Mouse (Mus musculus) forebrain, embryonic 10.5 days (tissue): ENCODE measurements around the gene Gabarapl1. TPM values are rescaled to one million over a fixed set of nuclear protein-coding genes. Genes with fewer than 3 reads are reported as not detected.
"Not testable (repeated sequence)": the region's sequence is repeated elsewhere in the genome, so short reads cannot be mapped to it uniquely, and the experiment has no call there.

Source experiments
- DNase-seq: peaks from one replicate; pipeline ENCODE4 v3.0.0-alpha.2; 2017; ENCODE audit warnings: low spot score; ENCODE audit errors: extremely low spot score
- H3K27ac ChIP-seq: fragments of 300-500 bp; sonication (generic); 2 replicates; pipeline ENCODE4 v1.5.1; 2016; ENCODE audit warnings: mild to moderate bottlenecking
- H3K27me3 ChIP-seq: fragments of 300-500 bp; sonication (generic); 2 replicates; pipeline ENCODE4 v1.6.1; 2016; ENCODE audit warnings: mild to moderate bottlenecking; ENCODE audit not compliant: poor library complexity, severe bottlenecking
- H3K36me3 ChIP-seq: fragments of 300-500 bp; sonication (generic); replicated peaks from 2 replicates; pipeline ENCODE4 v1.6.1; 2016; ENCODE audit warnings: mild to moderate bottlenecking, moderate library complexity
- H3K4me1 ChIP-seq: fragments of 300-500 bp; sonication (generic); 2 replicates; pipeline ENCODE4 v1.6.1; 2016
- H3K4me3 ChIP-seq: fragments of 300-500 bp; sonication (generic); 2 replicates; pipeline ENCODE4 v1.5.1; 2016; ENCODE audit warnings: mild to moderate bottlenecking, moderate library complexity
- H3K9me3 ChIP-seq: fragments of 300-500 bp; sonication (generic); 2 replicates; pipeline ENCODE4 v1.6.1; 2016; ENCODE audit warnings: mild to moderate bottlenecking, moderate library complexity
- WGBS: fragments of 180-500 bp; shearing (Covaris S2); methylation state at CpG from one replicate; pipeline ENCODE4 v1.1.7; 2016; 5-methylcytosine and 5-hydroxymethylcytosine counted together
- polyA plus RNA-seq: library from polyadenylated mRNA; unstranded; fragments of >200 nt; fragmentation: Nextera tagmentation; extraction: Ambion mirVana; gene quantifications from 2 replicates; pipeline ENCODE4 v1.2.1, GENCODE M21; 2016

Gene Gabarapl1
- 40.4 and 43.5 TPM in 2 replicates for polyA plus RNA-seq

DNA sequence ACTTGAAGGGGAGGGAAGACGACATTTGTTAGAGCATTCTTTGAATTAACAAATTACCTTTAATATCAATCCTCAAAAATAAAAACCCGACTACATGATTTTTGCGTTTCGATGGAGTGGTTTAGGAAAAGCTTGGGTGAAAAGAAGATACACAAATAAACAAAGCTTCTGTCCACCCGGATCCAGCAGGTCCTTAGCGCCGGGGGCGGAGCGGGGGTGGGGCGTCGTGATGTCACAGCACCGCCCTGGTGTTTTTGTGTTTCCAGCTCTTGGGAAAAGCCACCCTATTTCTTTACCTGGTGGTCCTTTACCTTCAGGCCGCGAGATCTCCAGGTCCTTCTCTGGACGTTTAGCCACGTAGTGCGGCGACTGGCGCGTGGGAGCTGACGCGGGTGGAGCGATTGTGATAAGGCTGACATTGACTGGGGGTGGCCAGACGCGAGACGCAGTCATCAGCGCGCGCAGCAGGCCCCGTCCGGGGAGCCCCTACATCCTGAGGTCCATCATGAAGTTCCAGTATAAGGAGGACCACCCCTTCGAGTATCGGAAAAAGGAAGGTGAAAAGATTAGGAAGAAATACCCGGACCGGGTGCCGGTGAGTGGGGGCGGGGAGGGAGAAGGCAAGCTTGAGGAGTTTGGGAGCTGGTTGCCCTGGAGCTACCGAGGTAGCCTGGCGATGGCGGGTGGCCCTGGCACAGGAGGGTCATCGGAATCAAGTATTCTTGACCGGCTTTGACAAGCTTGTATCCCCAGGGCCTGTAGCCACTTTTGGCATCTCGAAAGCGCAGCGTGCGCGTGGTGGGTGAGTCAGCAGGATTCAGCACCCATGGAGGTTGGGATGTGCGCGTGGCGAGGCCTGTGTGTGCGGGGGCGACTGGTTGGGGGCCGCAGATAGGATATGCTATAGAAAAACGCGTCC lies at the start of gene Gabarapl1:
Gene Gabarapl1, plus strand, starts transcription at position 219 of the 919 bp plus-strand sequence.
- H3K4me3 ChIP-seq = peak within 1 kb of the TSS; percentile 85
- under 1% methylated on average over 55 of the region's 55 CpGs for WGBS
- no peaks in the 10 kb centered on the region for H3K27me3 ChIP-seq
- peak within 1 kb of the TSS; percentile 90 for H3K27ac ChIP-seq
- H3K9me3 ChIP-seq = no peaks in the 10 kb centered on the region
- peaks cover 11% of the 10 kb centered on the region for H3K36me3 ChIP-seq
- DNase-seq = peak; percentile 74
- peaks cover 19% of the 10 kb centered on the region for H3K4me1 ChIP-seq

DNA sequence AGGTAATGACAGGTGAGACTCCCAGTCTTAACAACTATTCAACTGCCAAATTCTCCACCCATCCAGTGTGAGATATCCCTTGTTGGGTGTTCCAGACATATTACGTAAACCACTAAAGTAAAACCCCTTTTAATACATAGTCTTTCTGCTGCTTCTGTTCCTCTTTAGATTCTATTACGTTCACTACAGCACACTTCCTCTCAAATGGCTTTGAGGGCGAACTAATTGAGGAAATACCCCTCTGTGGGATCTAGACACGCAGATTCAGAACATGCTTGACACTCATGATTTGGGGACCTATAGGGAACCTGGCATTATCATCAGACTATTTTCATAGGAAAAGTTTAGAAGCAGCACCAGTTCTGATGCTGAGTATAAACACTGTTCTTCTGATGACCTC lies 38.0 kb upstream of the Gabarapl1 start:
- no peak for DNase-seq
- Histone ChIP-seq H3K4me1 (no peaks in the 10 kb centered on the region), H3K9me3 (no peaks in the 10 kb centered on the region), H3K4me3 (no peak overlapping the region), H3K27ac (no peak overlapping the region), H3K27me3 (no peaks in the 10 kb centered on the region), H3K36me3 (no peaks in the 10 kb centered on the region)
- WGBS = 88% methylated on average over 4 of the region's 4 CpGs

GRCm38 (mm10) chr6:129497345-129498218 lies 35.4 kb upstream of the Gabarapl1 start:
- H3K4me1 ChIP-seq = no peaks in the 10 kb centered on the region
- no peak overlapping the region for H3K27ac ChIP-seq
- H3K27me3 ChIP-seq = no peaks in the 10 kb centered on the region
- DNase-seq = no peak
- H3K9me3 ChIP-seq = peaks cover under 1% of the 10 kb centered on the region
- 94% methylated on average over 3 of the region's 3 CpGs for WGBS
- H3K4me3 ChIP-seq = no peak overlapping the region
- H3K36me3 ChIP-seq = no peaks in the 10 kb centered on the region

GRCm38 (mm10) chr6:129499516-129499915 lies 33.4 kb upstream of the Gabarapl1 start:
- not testable (repeated sequence) for H3K4me1 ChIP-seq, H3K4me3 ChIP-seq, H3K36me3 ChIP-seq, H3K27ac ChIP-seq, H3K27me3 ChIP-seq, DNase-seq
- 93% methylated on average over 1 of the region's 1 CpGs for WGBS
- peaks cover 12% of the 10 kb centered on the region for H3K9me3 ChIP-seq

- DNase-seq = no peak
- Histone ChIP-seq H3K4me3 (no peak overlapping the region), H3K27ac (no peak overlapping the region), H3K4me1 (no peaks in the 10 kb centered on the region), H3K36me3 (no peaks in the 10 kb centered on the region), H3K9me3 (peaks cover 12% of the 10 kb centered on the region), H3K27me3 (no peaks in the 10 kb centered on the region)
- WGBS = 89% methylated on average over 2 of the region's 2 CpGs
Measured at GRCm38 (mm10) chr6:129503471-129503870, 29.5 kb upstream of the Gabarapl1 start.

- no peak for DNase-seq
- WGBS = 91% methylated on average over 9 of the region's 9 CpGs
- H3K4me3 ChIP-seq = no peak within 1 kb of the TSS
- peaks cover 12% of the 10 kb centered on the region for H3K9me3 ChIP-seq
- H3K27ac ChIP-seq = no peak within 1 kb of the TSS
- H3K36me3 ChIP-seq = no peaks in the 10 kb centered on the region
- no peaks in the 10 kb centered on the region for H3K4me1 ChIP-seq
- H3K27me3 ChIP-seq = no peaks in the 10 kb centered on the region
Measured at GRCm38 (mm10) chr6:129507024-129507423, 25.9 kb upstream of the Gabarapl1 start, which contains the start of gene Olr1. Gene Olr1 (minus strand): TSS chr6:129507165.

GRCm38 (mm10) chr6:129510120-129510911 lies 22.6 kb upstream of the Gabarapl1 start:
- no peaks in the 10 kb centered on the region for H3K4me1 ChIP-seq
- no peaks in the 10 kb centered on the region for H3K27me3 ChIP-seq
- no peak overlapping the region for H3K27ac ChIP-seq
- no peaks in the 10 kb centered on the region for H3K9me3 ChIP-seq
- WGBS = 74% methylated on average over 6 of the region's 6 CpGs
- no peaks in the 10 kb centered on the region for H3K36me3 ChIP-seq
- no peak overlapping the region for H3K4me3 ChIP-seq
- DNase-seq = no peak

DNA sequence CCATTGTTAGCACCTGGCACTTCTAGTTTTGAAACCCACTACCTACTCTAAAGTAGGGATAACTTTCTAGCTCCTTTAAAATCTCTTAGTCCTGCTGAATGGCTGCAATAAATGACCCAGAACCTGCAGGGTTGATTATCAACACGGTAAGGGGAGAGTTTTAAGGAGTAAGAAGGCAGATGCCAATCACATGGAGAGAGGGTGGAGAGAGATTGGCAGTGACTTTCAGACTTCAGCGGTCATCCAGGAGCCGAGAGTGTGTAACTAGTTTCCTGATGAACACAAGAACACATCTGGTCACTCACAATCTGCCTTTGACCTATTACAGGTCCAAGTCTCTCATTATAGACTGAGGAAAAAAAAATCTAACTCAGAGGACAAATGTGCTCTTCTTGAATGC lies 20.6 kb upstream of the Gabarapl1 start, which contains the start of gene Tmem52b:
Gene Tmem52b, plus strand, starts transcription at position 189 of the 400 bp plus-strand sequence.
- H3K9me3 ChIP-seq = no peaks in the 10 kb centered on the region
- no peaks in the 10 kb centered on the region for H3K4me1 ChIP-seq
- H3K27ac ChIP-seq = no peak within 1 kb of the TSS
- no peaks in the 10 kb centered on the region for H3K36me3 ChIP-seq
- DNase-seq = no peak
- WGBS = 80% methylated on average over 3 of the region's 3 CpGs
- H3K4me3 ChIP-seq = no peak within 1 kb of the TSS
- no peaks in the 10 kb centered on the region for H3K27me3 ChIP-seq

- Histone ChIP-seq H3K27ac (no peak overlapping the region), H3K4me3 (no peak overlapping the region), H3K27me3 (no peaks in the 10 kb centered on the region), H3K9me3 (no peaks in the 10 kb centered on the region), H3K4me1 (no peaks in the 10 kb centered on the region), H3K36me3 (no peaks in the 10 kb centered on the region)
- WGBS = 75% methylated on average over 8 of the region's 8 CpGs
- DNase-seq = no peak
Measured at GRCm38 (mm10) chr6:129512868-129513267, 20.1 kb upstream of the Gabarapl1 start.

- no peaks in the 10 kb centered on the region for H3K36me3 ChIP-seq
- H3K27ac ChIP-seq = no peak overlapping the region
- H3K27me3 ChIP-seq = no peaks in the 10 kb centered on the region
- WGBS = 92% methylated on average over 1 of the region's 1 CpGs
- no peaks in the 10 kb centered on the region for H3K9me3 ChIP-seq
- H3K4me3 ChIP-seq = no peak overlapping the region
- no peaks in the 10 kb centered on the region for H3K4me1 ChIP-seq
- no peak for DNase-seq
Measured at GRCm38 (mm10) chr6:129513409-129513808, 19.6 kb upstream of the Gabarapl1 start.

DNA sequence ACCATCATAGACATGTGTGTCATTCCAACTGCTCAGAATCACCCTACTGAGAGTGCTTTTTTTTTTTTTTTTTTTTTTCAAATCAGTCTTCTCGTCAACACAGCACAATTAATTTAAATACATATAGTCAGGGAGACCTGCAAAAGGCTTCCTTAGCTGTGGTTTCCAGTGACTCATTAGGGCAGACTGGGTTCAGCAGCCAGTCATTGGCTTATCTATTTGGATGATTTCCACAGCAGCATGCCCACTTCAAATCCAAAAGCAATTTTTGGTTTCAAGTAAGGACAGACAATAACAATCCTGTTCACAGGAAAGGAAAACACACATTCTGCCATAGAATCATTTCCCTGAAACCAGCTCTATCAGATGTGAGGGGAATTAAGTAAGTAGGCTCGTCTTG lies 18.6 kb upstream of the Gabarapl1 start:
- Histone ChIP-seq H3K4me1 (no peaks in the 10 kb centered on the region), H3K36me3 (no peaks in the 10 kb centered on the region), H3K27ac (no peak overlapping the region), H3K9me3 (no peaks in the 10 kb centered on the region), H3K27me3 (no peaks in the 10 kb centered on the region), H3K4me3 (no peak overlapping the region)
- DNase-seq = no peak
- WGBS = 85% methylated on average over 2 of the region's 2 CpGs

- WGBS = 94% methylated on average over 3 of the region's 3 CpGs
Measured at GRCm38 (mm10) chr6:129515068-129515467, 17.9 kb upstream of the Gabarapl1 start.

More at GRCm38 (mm10) chr6:129515068-129515467, 17.9 kb upstream of the Gabarapl1 start:
- Histone ChIP-seq H3K27me3 (no peaks in the 10 kb centered on the region), H3K9me3 (no peaks in the 10 kb centered on the region), H3K36me3 (no peaks in the 10 kb centered on the region), H3K27ac (no peak overlapping the region), H3K4me1 (no peaks in the 10 kb centered on the region), H3K4me3 (no peak overlapping the region)
- DNase-seq = no peak
